Mouse (Mus musculus) embryonic facial prominence, embryonic 11.5 days (tissue): ENCODE measurements around the gene Gm28047. TPM values are rescaled to one million over a fixed set of nuclear protein-coding genes. Genes with fewer than 3 reads are reported as not detected.

Experiments used
- ATAC-seq: fragments of 200-750 bp; cut with Nextera tagmentation; replicated peaks from 2 replicates; pipeline ENCODE4 v1.8.0; 2017; ENCODE audit warnings: low read depth; ENCODE audit not compliant: insufficient number of reproducible peaks, low FRiP score, low TSS enrichment
- DNase-seq: peaks from one replicate; pipeline ENCODE4 v3.0.0-alpha.2; 2015; ENCODE audit warnings: low spot score
- H3K27ac ChIP-seq: fragments of 300-500 bp; sonication (generic); replicated peaks from 2 replicates; pipeline ENCODE4 v1.5.1; 2014; ENCODE audit warnings: mild to moderate bottlenecking, low read depth, low read length, control low read depth
- H3K27me3 ChIP-seq: fragments of 300-500 bp; sonication (generic); 2 replicates; pipeline ENCODE4 v1.6.1; 2014; ENCODE audit warnings: mild to moderate bottlenecking, low read length, moderate library complexity, mixed read lengths; ENCODE audit not compliant: control insufficient read depth, insufficient read depth
- H3K36me3 ChIP-seq: fragments of 300-500 bp; sonication (generic); replicated peaks from 2 replicates; pipeline ENCODE4 v1.6.1; 2014; ENCODE audit warnings: low read depth, mild to moderate bottlenecking, low read length, moderate library complexity, mixed read lengths; ENCODE audit not compliant: control insufficient read depth, insufficient read depth
- H3K4me1 ChIP-seq: fragments of 300-500 bp; sonication (generic); 2 replicates; pipeline ENCODE4 v1.6.1; 2014; ENCODE audit warnings: low read length, mixed read lengths; ENCODE audit not compliant: control insufficient read depth, insufficient read depth
- H3K4me2 ChIP-seq: fragments of 300-500 bp; sonication (generic); 2 replicates; pipeline ENCODE4 v1.6.1; 2014; ENCODE audit warnings: low read depth, mild to moderate bottlenecking, control low read depth, low read length, moderate library complexity
- H3K4me3 ChIP-seq: fragments of 300-500 bp; sonication (generic); 2 replicates; pipeline ENCODE4 v1.5.1; 2014; ENCODE audit warnings: low read depth, low read length, control low read depth
- H3K9ac ChIP-seq: fragments of 300-500 bp; sonication (generic); replicated peaks from 2 replicates; pipeline ENCODE4 v1.6.1; 2014; ENCODE audit warnings: mild to moderate bottlenecking, control low read depth, low read length
- H3K9me3 ChIP-seq: fragments of 300-500 bp; sonication (generic); replicated peaks from 2 replicates; pipeline ENCODE4 v1.6.1; 2016; ENCODE audit warnings: mild to moderate bottlenecking, low read length, inconsistent platforms, mixed read lengths; ENCODE audit not compliant: control insufficient read depth
- WGBS: fragments of 180-500 bp; shearing (Covaris S2); extraction: QIAGEN DNeasy Blood & Tissue Kit; methylation state at CpG from one replicate; pipeline ENCODE4 v1.1.7; 2014; 5-methylcytosine and 5-hydroxymethylcytosine counted together
- polyA plus RNA-seq: library from polyadenylated mRNA; unstranded; fragments of >200 nt; fragmentation: Nextera tagmentation; extraction: Ambion mirVana; gene quantifications from 2 replicates; pipeline ENCODE4 v1.2.1, GENCODE M21; 2014

Gene Gm28047
- polyA plus RNA-seq, 1 experiment from 2014 or later, result 0.20 TPM

- H3K9ac ChIP-seq, result no peak overlapping the region
- no peak overlapping the region for H3K27ac ChIP-seq
- H3K4me1 ChIP-seq, result no peaks in the 10 kb centered on the region
- no peak overlapping the region for H3K4me3 ChIP-seq
- no peaks in the 10 kb centered on the region for H3K27me3 ChIP-seq
- DNase-seq (no peak), ATAC-seq (no peak)
- H3K9me3 ChIP-seq, result no peaks in the 10 kb centered on the region
- WGBS, result 92% methylated on average over 8 of the region's 8 CpGs
- H3K4me2 ChIP-seq, result no peak overlapping the region
- H3K36me3 ChIP-seq, result no peaks in the 10 kb centered on the region
These were observed 9.8 kb upstream of the Gm28047 start for GRCm38 (mm10) chr15:102634684-102635083.

DNA sequence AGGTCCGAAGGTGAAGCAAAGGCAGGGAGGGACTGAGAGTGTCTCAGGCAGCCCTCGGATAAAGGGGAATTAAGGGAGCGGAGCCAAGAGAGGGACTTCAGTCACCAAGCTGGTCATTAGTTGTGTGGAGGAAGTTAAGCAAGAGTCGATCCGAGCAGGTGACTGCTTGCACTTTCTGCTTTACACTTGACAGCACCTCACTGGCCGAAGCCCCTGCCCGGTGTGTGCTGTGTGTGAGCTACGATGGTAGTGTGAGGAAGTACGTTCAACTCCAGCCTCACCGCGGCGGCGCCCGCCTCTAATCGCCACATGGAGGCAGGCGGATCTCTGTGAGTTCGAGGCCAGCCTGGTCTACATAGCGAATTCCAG is 804 bp upstream of the Gm28047 start:
- no peaks in the 10 kb centered on the region for H3K36me3 ChIP-seq
- peak overlapping the region; percentile 69 for H3K4me3 ChIP-seq
- H3K9ac ChIP-seq, result peak overlapping the region; percentile 86
- DNase-seq (peak; percentile 54), ATAC-seq (peak; percentile 40; the same call in 1 of the 2 replicates)
- WGBS, result 3% methylated on average over 18 of the region's 18 CpGs
- peak overlapping the region; percentile 74 for H3K4me2 ChIP-seq
- H3K27ac ChIP-seq, result peak overlapping the region; percentile 96
- no peaks in the 10 kb centered on the region for H3K9me3 ChIP-seq
- H3K4me1 ChIP-seq, result no peaks in the 10 kb centered on the region
- H3K27me3 ChIP-seq, result no peaks in the 10 kb centered on the region

GRCm38 (mm10) chr15:102624291-102624969 is 437 bp downstream of the Gm28047 start:
- Histone ChIP-seq H3K9ac (peak overlapping the region; percentile 86), H3K27ac (no peak overlapping the region), H3K9me3 (no peaks in the 10 kb centered on the region), H3K36me3 (no peaks in the 10 kb centered on the region), H3K4me2 (peak overlapping the region; percentile 76), H3K4me3 (peak overlapping the region; percentile 69), H3K4me1 (no peaks in the 10 kb centered on the region), H3K27me3 (no peaks in the 10 kb centered on the region)
- WGBS, result 7% methylated on average over 17 of the region's 17 CpGs
- ATAC-seq (0 out of 2 replicates have a peak, but pooled peaks have one; percentile 0), DNase-seq (no peak)

GRCm38 (mm10) chr15:102623121-102623520 is 1.7 kb downstream of the Gm28047 start:
- Histone ChIP-seq H3K4me1 (no peaks in the 10 kb centered on the region), H3K9ac (no peak overlapping the region), H3K36me3 (no peaks in the 10 kb centered on the region), H3K4me2 (no peak overlapping the region), H3K27ac (no peak overlapping the region), H3K27me3 (no peaks in the 10 kb centered on the region), H3K4me3 (no peak overlapping the region), H3K9me3 (no peaks in the 10 kb centered on the region)
- DNase-seq (no peak), ATAC-seq (no peak)
- WGBS, result 89% methylated on average over 3 of the region's 3 CpGs

DNA sequence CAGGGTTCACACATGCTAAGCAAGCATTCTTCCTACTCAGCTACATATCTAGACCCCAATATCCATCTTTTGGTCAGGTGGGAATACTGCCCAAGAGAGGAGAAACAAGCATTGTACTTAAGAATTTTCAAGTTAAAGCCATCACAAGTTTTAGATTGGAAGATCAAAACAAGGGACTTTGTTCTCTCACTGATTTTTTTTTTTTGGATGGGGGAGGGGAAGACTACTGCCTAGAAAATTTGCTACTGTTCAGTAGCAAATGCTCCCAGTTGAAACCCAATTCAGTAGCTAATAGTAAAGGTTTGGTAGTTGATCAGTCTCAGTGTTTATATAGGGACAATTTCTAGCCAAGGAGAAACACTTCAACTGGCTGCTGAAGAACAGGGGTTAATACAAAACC is 2.3 kb downstream of the Gm28047 start:
- H3K9me3 ChIP-seq, result no peaks in the 10 kb centered on the region
- H3K4me1 ChIP-seq, result no peaks in the 10 kb centered on the region
- DNase-seq (no peak), ATAC-seq (no peak)
- H3K27ac ChIP-seq, result no peak overlapping the region
- no peak overlapping the region for H3K9ac ChIP-seq
- H3K4me3 ChIP-seq, result no peak overlapping the region
- H3K4me2 ChIP-seq, result no peak overlapping the region
- no peaks in the 10 kb centered on the region for H3K27me3 ChIP-seq
- H3K36me3 ChIP-seq, result no peaks in the 10 kb centered on the region

GRCm38 (mm10) chr15:102620765-102621164 is 4.1 kb downstream of the Gm28047 start:
- H3K36me3 ChIP-seq, result no peaks in the 10 kb centered on the region
- no peak for ATAC-seq
- WGBS, result 84% methylated on average over 1 of the region's 1 CpGs
- no peak overlapping the region for H3K4me2 ChIP-seq
- no peaks in the 10 kb centered on the region for H3K9me3 ChIP-seq
- H3K27me3 ChIP-seq, result no peaks in the 10 kb centered on the region
- no peaks in the 10 kb centered on the region for H3K4me1 ChIP-seq
- H3K4me3 ChIP-seq, result no peak overlapping the region
- DNase-seq, result no peak
- no peak overlapping the region for H3K27ac ChIP-seq
- H3K9ac ChIP-seq, result no peak overlapping the region

GRCm38 (mm10) chr15:102619486-102619885 is 5.4 kb downstream of the Gm28047 start:
- WGBS, result 93% methylated on average over 5 of the region's 5 CpGs
- H3K27me3 ChIP-seq, result no peaks in the 10 kb centered on the region

DNA sequence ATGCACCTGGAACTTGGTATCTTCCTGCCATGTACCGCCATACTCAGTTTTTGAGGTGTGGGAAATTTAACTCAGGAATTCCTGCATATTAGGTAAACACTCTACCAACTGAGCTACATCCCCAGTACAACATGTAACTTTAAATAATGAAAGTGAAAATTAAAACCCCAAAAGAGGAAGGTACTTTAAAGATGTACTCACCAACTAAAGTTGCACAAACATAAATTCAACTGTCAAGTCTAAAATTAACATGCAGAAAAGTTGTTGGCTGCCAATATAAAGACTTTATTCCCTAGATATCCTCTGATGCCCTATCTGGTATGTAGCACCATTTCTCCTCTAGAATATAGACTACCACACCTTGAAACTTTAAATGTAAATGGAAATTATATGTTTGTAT is 7.2 kb downstream of the Gm28047 start:
- DNase-seq (no peak), ATAC-seq (no peak)
- Histone ChIP-seq H3K9ac (no peak overlapping the region), H3K4me1 (no peaks in the 10 kb centered on the region), H3K27ac (no peak overlapping the region), H3K9me3 (no peaks in the 10 kb centered on the region), H3K36me3 (no peaks in the 10 kb centered on the region), H3K4me3 (no peak overlapping the region), H3K4me2 (no peak overlapping the region), H3K27me3 (no peaks in the 10 kb centered on the region)
- WGBS, result 90% methylated on average over 1 of the region's 1 CpGs

More at GRCm38 (mm10) chr15:102619486-102619885, 5.4 kb downstream of the Gm28047 start:
- Histone ChIP-seq H3K27ac (no peak overlapping the region), H3K9ac (no peak overlapping the region), H3K4me2 (no peak overlapping the region), H3K4me3 (no peak overlapping the region), H3K36me3 (no peaks in the 10 kb centered on the region), H3K4me1 (no peaks in the 10 kb centered on the region), H3K9me3 (no peaks in the 10 kb centered on the region)
- DNase-seq, result no peak
- ATAC-seq, result no peak
